Mouse (Mus musculus) heart, adult 2 months (tissue): ENCODE results near the gene Mei1.

ENCODE experiments used
- CTCF ChIP-seq: fragments of 200-600 bp; IDR thresholded peaks from 2 replicates; pipeline ENCODE4 v1.8.1; 2022; ENCODE audit warnings: antibody characterized with exemption, mild to moderate bottlenecking, moderate library complexity
- POLR2A ChIP-seq: fragments of 200-500 bp; IDR thresholded peaks from 2 replicates; pipeline ENCODE4 v1.6.1; 2011; ENCODE audit warnings: mild to moderate bottlenecking, low read depth, low read length, control low read depth; ENCODE audit not compliant: insufficient read depth

DNA sequence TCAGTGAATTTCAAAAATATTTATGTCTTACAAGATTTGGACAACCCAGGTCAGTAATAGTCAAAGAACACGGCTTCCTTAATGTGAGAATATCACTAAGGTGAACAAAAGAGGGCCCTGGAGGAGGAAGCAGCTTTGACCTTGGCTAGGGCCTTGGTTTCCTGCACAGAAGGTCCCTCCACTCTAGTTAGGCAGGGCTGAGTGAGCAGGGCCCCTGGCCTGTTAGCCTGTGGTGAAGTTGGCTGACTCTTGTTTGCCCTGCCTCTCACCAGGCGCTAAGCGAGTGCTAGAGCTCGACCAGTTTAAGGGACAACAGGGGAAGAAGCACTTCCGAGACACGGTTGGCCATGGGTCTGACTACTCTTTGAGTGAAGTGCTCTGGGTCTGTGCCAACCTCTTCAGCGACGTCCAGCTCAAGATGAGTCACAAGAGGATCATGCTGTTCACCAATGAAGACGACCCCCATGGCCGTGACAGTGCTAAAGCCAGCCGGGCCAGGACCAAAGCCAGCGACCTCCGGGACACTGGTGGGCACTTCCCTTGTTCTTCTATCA lies 47.2 kb upstream of the Mei1 start:
- TF ChIP-seq POLR2A (no peak), CTCF (no peak)
